Mouse (Mus musculus): ENCODE results near the gene Arid1b.

DNA sequence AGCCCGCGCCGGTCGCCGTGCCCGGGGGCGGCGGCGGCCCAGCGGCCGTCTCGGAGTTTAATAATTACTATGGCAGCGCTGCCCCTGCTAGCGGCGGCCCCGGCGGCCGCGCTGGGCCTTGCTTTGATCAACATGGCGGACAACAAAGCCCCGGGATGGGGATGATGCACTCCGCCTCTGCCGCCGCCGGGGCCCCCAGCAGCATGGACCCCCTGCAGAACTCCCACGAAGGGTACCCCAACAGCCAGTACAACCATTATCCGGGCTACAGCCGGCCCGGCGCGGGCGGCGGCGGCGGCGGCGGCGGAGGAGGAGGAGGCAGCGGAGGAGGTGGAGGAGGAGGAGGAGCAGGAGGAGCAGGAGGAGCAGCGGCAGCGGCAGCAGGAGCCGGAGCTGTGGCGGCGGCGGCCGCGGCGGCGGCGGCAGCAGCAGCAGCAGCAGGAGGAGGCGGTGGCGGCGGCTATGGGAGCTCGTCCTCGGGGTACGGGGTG is 1.5 kb downstream of the Arid1b start:
- TF ChIP-seq CTCF (IDR thresholded peaks at IDR 0.05; ENCODE audit: low read depth, low read length) (no peak), POLR2AphosphoS5 (IDR thresholded peaks at IDR 0.05; ENCODE audit: insufficient replicate concordance, low read depth, low read length) (no peak), GATA1 (IDR thresholded peaks at IDR 0.05; ENCODE audit: borderline replicate concordance, low read length) (no peak)
